Mouse (Mus musculus) adrenal gland, postnatal 10 days (tissue): ENCODE results near the gene Xndc1. TPM values are rescaled to one million over a fixed set of nuclear protein-coding genes. Genes with fewer than 3 reads are reported as not detected.

ENCODE experiments used
- total RNA-seq, 2 experiments: library from RNA; stranded (reverse); gene quantifications; 2 replicates each; pipeline ENCODE4 v1.2.3; 2021

Xndc1 gene
- total RNA-seq, 2 experiments from 2014 or later = 12.6 to 19.0 TPM

Other genes starting within 250 kb of the Xndc1 start
- gene Phox2a, start 247.2 kb upstream of the Xndc1 start, total RNA-seq = 10 to 100 TPM; 20.9 to 32.4 TPM
- 10 to 100 TPM; 72.5 to 98.1 TPM for gene Inppl1, start 227.3 kb upstream of the Xndc1 start, total RNA-seq
- 1 to 10 TPM; 4.5 to 6.2 TPM for gene Folr2, start 208.3 kb upstream of the Xndc1 start, total RNA-seq
- gene Anapc15, start 201.8 kb upstream of the Xndc1 start, total RNA-seq = 10 to 100 TPM; 27.4 to 28.5 TPM
- 1 to 10 TPM; 1.7 to 2.3 TPM for gene Folr1, start 194.7 kb upstream of the Xndc1 start, total RNA-seq
- gene Lamtor1, start 159.6 kb upstream of the Xndc1 start, total RNA-seq = 100 to 1,000 TPM; 116 to 126 TPM
- under 1 TPM in 1 of 2 experiments, not detected in 1; 0.12 TPM for gene Tomt, start 159.2 kb upstream of the Xndc1 start, total RNA-seq
- gene Lrrc51, start 131.6 kb upstream of the Xndc1 start, total RNA-seq = 1 to 10 TPM; 8.4 TPM
- gene Numa1, start 131.4 kb upstream of the Xndc1 start, total RNA-seq = 100 to 1,000 TPM; 117 to 151 TPM
- 1 to 10 TPM; 5.4 to 6.3 TPM for gene Il18bp, start 46.8 kb upstream of the Xndc1 start, total RNA-seq
- gene Rnf121, start within 50 bp of the Xndc1 start, total RNA-seq = 10 to 100 TPM; 25.6 to 28.3 TPM
- 1 to 10 TPM in 1 of 2 experiments, under 1 TPM in 1; 0.93 to 1.3 TPM for gene Xntrpc, start 202 bp downstream of the Xndc1 start, total RNA-seq
- under 1 TPM in 1 of 2 experiments, not detected in 1; 0.88 TPM for gene Trpc2, start 17.6 kb downstream of the Xndc1 start, total RNA-seq
- gene Art1, start 36.2 kb downstream of the Xndc1 start, total RNA-seq = 10 to 100 TPM in 1 of 2 experiments, 1 to 10 TPM in 1; 5.9 to 30.8 TPM
- 1 to 10 TPM in 1 of 2 experiments, under 1 TPM in 1; 0.51 to 1.4 TPM for gene Art5, start 44.0 kb downstream of the Xndc1 start, total RNA-seq
- not detected for gene Chrna10, start 51.3 kb downstream of the Xndc1 start, total RNA-seq
- gene Nup98, start 144.7 kb downstream of the Xndc1 start, total RNA-seq = 10 to 100 TPM; 49.4 to 49.7 TPM
- 100 to 1,000 TPM in 1 of 2 experiments, 10 to 100 TPM in 1; 86.1 to 109 TPM for gene Pgap2, start 144.7 kb downstream of the Xndc1 start, total RNA-seq
- gene Rhog, start 190.5 kb downstream of the Xndc1 start, total RNA-seq = 10 to 100 TPM; 47.9 to 57.5 TPM
- 10 to 100 TPM; 76.4 to 77.1 TPM for gene Stim1, start 202.3 kb downstream of the Xndc1 start, total RNA-seq